Mouse (Mus musculus) gastrocnemius, postnatal 36 days (tissue): ENCODE data around the gene BC030867. TPM values are rescaled to one million over a fixed set of nuclear protein-coding genes. Genes with fewer than 3 reads are reported as not detected.

ENCODE experiments used
- DNase-seq, 2 experiments: peaks; one replicate each; pipeline ENCODE4 v3.0.0; 2022
- intact Hi-C: fragments of 180-260 bp; cut with DNase I; formaldehyde crosslinking; loops from one replicate; pipeline ENCODE4 v1.15.1; 2025
- microRNA-seq, 2 experiments: library from miRNA; unstranded; fragments of <30 nt; microRNA quantifications; one replicate each; pipeline ENCODE4 v1.2.0; 2021
- total RNA-seq, 2 experiments: library from RNA; stranded (reverse); gene quantifications; 2 replicates each; pipeline ENCODE4 v1.2.3; 2021

Gene BC030867
- total RNA-seq, 2 experiments from 2014 or later, result not detected

GRCm38 (mm10) chr11:102310768-102311695, 62.4 kb downstream of the BC030867 start:
- no peak for DNase-seq
- intact Hi-C loops, result no loop called here

GRCm38 (mm10) chr11:102311966-102312365, 63.3 kb downstream of the BC030867 start:
- intact Hi-C loops, result no loop called here

GRCm38 (mm10) chr11:102312586-102312985, 63.9 kb downstream of the BC030867 start:
- DNase-seq, result no peak
- intact Hi-C loops, result no loop called here

More at GRCm38 (mm10) chr11:102311966-102312365, 63.3 kb downstream of the BC030867 start:
- DNase-seq, result no peak

GRCm38 (mm10) chr11:102314321-102314720, 65.6 kb downstream of the BC030867 start:
- no peak for DNase-seq
- intact Hi-C loops, result no loop called here

Small RNAs within 50 kb of the gene (microRNA-seq; reads per million reads assigned to microRNA genes)
- 0.74 to 1.1 reads per million in 2 experiments for gene Mir8101

Other genes starting within 250 kb of the BC030867 start
- gene Mpp3, start 220.4 kb upstream of the BC030867 start, total RNA-seq, result 10 to 100 TPM; 26.4 to 33.6 TPM
- gene Cd300lg, start 207.4 kb upstream of the BC030867 start, total RNA-seq, result 10 to 100 TPM; 17.6 to 18.2 TPM
- 1 to 10 TPM in 1 of 2 experiments, under 1 TPM in 1; 0.91 to 1.8 TPM for gene Mpp2, start 160.4 kb upstream of the BC030867 start, total RNA-seq
- not detected for gene Ppy, start 147.6 kb upstream of the BC030867 start, total RNA-seq
- gene Pyy, start 141.1 kb upstream of the BC030867 start, total RNA-seq, result not detected
- not detected for gene Nags, start 103.4 kb upstream of the BC030867 start, total RNA-seq
- gene Tmem101, start 92.5 kb upstream of the BC030867 start, total RNA-seq, result 10 to 100 TPM; 10.1 to 11.4 TPM
- 10 to 100 TPM; 86.6 to 89.2 TPM for gene Lsm12, start 63.6 kb upstream of the BC030867 start, total RNA-seq
- 10 to 100 TPM; 45.6 TPM for gene G6pc3, start 59.3 kb upstream of the BC030867 start, total RNA-seq
- gene Hdac5, start 18.7 kb upstream of the BC030867 start, total RNA-seq, result 10 to 100 TPM; 62.2 to 78.7 TPM
- gene Asb16, start 19.9 kb downstream of the BC030867 start, total RNA-seq, result 10 to 100 TPM; 76.7 to 88.7 TPM
- 10 to 100 TPM; 12.7 to 13.5 TPM for gene Tmub2, start 36.0 kb downstream of the BC030867 start, total RNA-seq
- gene Atxn7l3, start 47.7 kb downstream of the BC030867 start, total RNA-seq, result 10 to 100 TPM; 11.4 to 11.9 TPM
- 10 to 100 TPM; 29.1 to 37.7 TPM for gene Ubtf, start 70.9 kb downstream of the BC030867 start, total RNA-seq
- gene Slc4a1, start 117.3 kb downstream of the BC030867 start, total RNA-seq, result under 1 TPM in 1 of 2 experiments, not detected in 1; 0.31 TPM
- gene Rundc3a, start 144.5 kb downstream of the BC030867 start, total RNA-seq, result not detected
- gene Slc25a39, start 159.1 kb downstream of the BC030867 start, total RNA-seq, result 10 to 100 TPM; 56.2 to 64.3 TPM
- 10 to 100 TPM; 23.5 to 24.8 TPM for gene Grn, start 181.4 kb downstream of the BC030867 start, total RNA-seq
- gene Fam171a2, start 198.8 kb downstream of the BC030867 start, total RNA-seq, result 1 to 10 TPM; 1.4 to 1.6 TPM
- gene Itga2b, start 221.2 kb downstream of the BC030867 start, total RNA-seq, result 1 to 10 TPM in 1 of 2 experiments, under 1 TPM in 1; 0.56 to 1.1 TPM